Mouse (Mus musculus) liver, embryonic 16.5 days (tissue): ENCODE measurements around the gene Agap1. TPM values are rescaled to one million over a fixed set of nuclear protein-coding genes. Genes with fewer than 3 reads are reported as not detected.

Source experiments
- ATAC-seq: fragments of 200-750 bp; cut with Nextera tagmentation; 2 replicates; pipeline ENCODE4 v1.8.0; 2017; ENCODE audit warnings: low read depth, mild to moderate bottlenecking, moderate number of reproducible peaks, moderate library complexity
- H3K27ac ChIP-seq: fragments of 300-500 bp; sonication (generic); 2 replicates; pipeline ENCODE4 v1.5.1; 2014; ENCODE audit warnings: mild to moderate bottlenecking, low read length
- H3K27me3 ChIP-seq: fragments of 300-500 bp; sonication (generic); 2 replicates; pipeline ENCODE4 v1.6.1; 2014; ENCODE audit warnings: low read depth, low read length, mixed read lengths; ENCODE audit not compliant: control insufficient read depth, insufficient read depth
- H3K36me3 ChIP-seq: fragments of 300-500 bp; sonication (generic); 2 replicates; pipeline ENCODE4 v1.6.1; 2014; ENCODE audit warnings: mild to moderate bottlenecking; ENCODE audit not compliant: control insufficient read depth, insufficient read depth
- H3K4me1 ChIP-seq: fragments of 300-500 bp; sonication (generic); 2 replicates; pipeline ENCODE4 v1.6.1; 2014; ENCODE audit warnings: low read depth, low read length, mixed read lengths; ENCODE audit not compliant: control insufficient read depth
- H3K4me2 ChIP-seq: fragments of 300-500 bp; sonication (generic); 2 replicates; pipeline ENCODE4 v1.6.1; 2014; ENCODE audit warnings: low read depth, low read length, mixed read lengths
- H3K4me3 ChIP-seq: fragments of 300-500 bp; sonication (generic); 2 replicates; pipeline ENCODE4 v1.5.1; 2014; ENCODE audit warnings: low read depth, mild to moderate bottlenecking, low read length
- H3K9ac ChIP-seq: fragments of 300-500 bp; sonication (generic); 2 replicates; pipeline ENCODE4 v1.6.1; 2014; ENCODE audit warnings: low read depth, low read length
- H3K9me3 ChIP-seq: fragments of 300-500 bp; sonication (generic); replicated peaks from 2 replicates; pipeline ENCODE4 v1.6.1; 2016; ENCODE audit warnings: low read length; ENCODE audit not compliant: control insufficient read depth
- WGBS: fragments of 180-500 bp; shearing (Covaris S2); extraction: QIAGEN DNeasy Blood & Tissue Kit; methylation state at CpG from one replicate; pipeline ENCODE4 v1.1.7; 2014; ENCODE audit not compliant: insufficient replicate concordance; 5-methylcytosine and 5-hydroxymethylcytosine counted together
- polyA plus RNA-seq: library from polyadenylated mRNA; unstranded; fragments of >200 nt; fragmentation: Nextera tagmentation; extraction: Ambion mirVana; gene quantifications from 2 replicates; pipeline ENCODE4 v1.2.1, GENCODE M21; 2015

The Agap1 gene
- polyA plus RNA-seq, 1 experiment from 2014 or later = 1.1 TPM

DNA sequence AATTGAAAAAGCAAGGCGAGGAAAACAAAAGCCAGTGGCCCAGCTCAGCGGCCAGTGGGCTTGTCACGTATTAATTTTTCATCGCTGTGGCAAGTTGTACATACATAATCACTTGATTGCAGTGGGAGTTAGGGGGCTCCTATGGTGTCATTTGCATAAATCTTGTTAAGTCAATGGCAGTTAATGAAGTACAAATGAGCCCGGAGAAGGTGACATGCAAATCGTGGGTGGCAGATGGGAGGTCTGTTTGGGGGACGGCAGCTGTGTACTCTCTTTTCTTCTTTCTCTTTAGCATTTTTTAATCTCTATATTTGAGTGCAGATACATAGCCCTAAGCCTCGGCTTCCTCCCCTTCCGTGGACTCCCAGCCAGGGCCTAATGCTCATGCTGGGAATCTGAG, 220.1 kb downstream of the Agap1 start:
- Histone ChIP-seq H3K9me3 (no peaks in the 10 kb centered on the region), H3K27ac (no peak overlapping the region), H3K4me1 (no peaks in the 10 kb centered on the region), H3K4me2 (no peak overlapping the region), H3K4me3 (no peak overlapping the region), H3K36me3 (no peaks in the 10 kb centered on the region), H3K9ac (no peak overlapping the region), H3K27me3 (no peaks in the 10 kb centered on the region)
- no peak for ATAC-seq
- WGBS = 75% methylated on average over 9 of the region's 9 CpGs

DNA sequence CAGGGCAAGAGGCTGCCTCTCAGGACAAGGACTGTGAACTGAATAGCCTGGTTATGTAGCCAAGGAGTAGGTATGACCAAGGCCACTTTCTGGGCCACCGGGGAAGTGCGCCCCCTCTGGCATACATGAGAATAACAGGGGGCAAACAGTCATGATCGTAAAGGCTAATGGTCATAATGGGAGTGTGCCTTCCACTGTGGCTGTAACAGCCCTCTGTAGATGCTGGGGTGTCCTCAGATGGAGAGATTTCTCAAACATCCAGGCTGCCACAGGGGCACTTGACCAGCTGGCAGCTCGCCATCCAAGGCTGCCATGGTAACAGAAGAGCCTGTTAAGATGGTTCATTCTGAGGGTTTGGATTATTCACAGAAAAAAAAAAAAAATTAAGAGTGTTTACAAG, 221.8 kb downstream of the Agap1 start:
- H3K4me2 ChIP-seq = no peak overlapping the region
- no peak overlapping the region for H3K9ac ChIP-seq
- H3K27ac ChIP-seq = no peak overlapping the region
- H3K4me3 ChIP-seq = no peak overlapping the region
- no peak for ATAC-seq
- H3K9me3 ChIP-seq = no peaks in the 10 kb centered on the region
- 70% methylated on average over 4 of the region's 4 CpGs for WGBS
- no peaks in the 10 kb centered on the region for H3K4me1 ChIP-seq
- H3K36me3 ChIP-seq = no peaks in the 10 kb centered on the region
- H3K27me3 ChIP-seq = no peaks in the 10 kb centered on the region

DNA sequence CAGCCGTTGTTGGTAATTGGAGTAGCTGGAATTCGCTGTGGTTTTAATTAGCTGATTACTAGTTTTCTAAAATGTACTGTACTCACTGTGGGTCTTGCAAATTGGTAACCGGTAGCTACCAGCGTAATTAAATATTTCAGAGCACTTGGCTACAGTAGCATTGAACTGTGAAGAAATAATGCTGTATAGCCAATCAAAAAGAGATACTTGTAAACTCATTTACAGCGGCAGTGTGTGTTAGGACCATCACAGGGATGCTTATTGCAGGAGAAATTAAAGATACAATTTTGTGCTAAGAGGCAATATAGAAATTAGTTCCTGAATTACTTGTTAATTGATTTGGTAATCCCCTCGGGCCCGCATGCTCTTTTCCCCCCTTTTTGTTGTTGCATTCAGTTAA, 226.1 kb downstream of the Agap1 start:
- H3K4me2 ChIP-seq = no peak overlapping the region
- 81% methylated on average over 7 of the region's 7 CpGs for WGBS
- H3K9ac ChIP-seq = no peak overlapping the region
- H3K27me3 ChIP-seq = no peaks in the 10 kb centered on the region
- no peak overlapping the region for H3K4me3 ChIP-seq
- H3K4me1 ChIP-seq = no peaks in the 10 kb centered on the region
- H3K36me3 ChIP-seq = 0 out of 2 replicates have a peak, but pooled peaks cover under 1% of the 10 kb centered on the region
- H3K27ac ChIP-seq = no peak overlapping the region
- no peak for ATAC-seq
- no peaks in the 10 kb centered on the region for H3K9me3 ChIP-seq

DNA sequence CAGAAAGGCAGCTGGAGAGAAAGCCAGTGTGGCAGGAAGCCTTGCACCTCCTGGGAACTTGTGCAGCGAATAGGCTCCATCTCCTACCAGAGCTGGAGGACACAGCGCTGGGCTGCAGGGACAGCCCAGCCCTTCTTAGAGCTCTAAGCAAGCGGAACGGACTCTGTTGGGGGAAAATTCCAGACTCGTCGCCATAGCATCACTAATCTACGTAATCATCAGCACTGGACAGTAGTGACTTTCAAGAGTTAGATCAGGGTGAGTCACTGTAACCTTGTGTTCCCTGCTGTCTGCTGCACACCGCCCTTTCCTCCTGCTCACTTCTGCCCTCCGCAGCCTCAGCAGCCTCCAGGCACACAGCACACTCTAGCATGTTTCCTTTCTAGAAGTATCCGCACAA, 234.3 kb downstream of the Agap1 start:
- no peak for ATAC-seq
- Histone ChIP-seq H3K36me3 (peaks cover 6% of the 10 kb centered on the region; the same call in 1 of the 2 replicates), H3K9me3 (no peaks in the 10 kb centered on the region), H3K27me3 (no peaks in the 10 kb centered on the region), H3K4me3 (no peak overlapping the region), H3K27ac (no peak overlapping the region), H3K4me2 (no peak overlapping the region), H3K9ac (no peak overlapping the region), H3K4me1 (no peaks in the 10 kb centered on the region; the same call in 1 of the 2 replicates)
- 75% methylated on average over 10 of the region's 10 CpGs for WGBS

DNA sequence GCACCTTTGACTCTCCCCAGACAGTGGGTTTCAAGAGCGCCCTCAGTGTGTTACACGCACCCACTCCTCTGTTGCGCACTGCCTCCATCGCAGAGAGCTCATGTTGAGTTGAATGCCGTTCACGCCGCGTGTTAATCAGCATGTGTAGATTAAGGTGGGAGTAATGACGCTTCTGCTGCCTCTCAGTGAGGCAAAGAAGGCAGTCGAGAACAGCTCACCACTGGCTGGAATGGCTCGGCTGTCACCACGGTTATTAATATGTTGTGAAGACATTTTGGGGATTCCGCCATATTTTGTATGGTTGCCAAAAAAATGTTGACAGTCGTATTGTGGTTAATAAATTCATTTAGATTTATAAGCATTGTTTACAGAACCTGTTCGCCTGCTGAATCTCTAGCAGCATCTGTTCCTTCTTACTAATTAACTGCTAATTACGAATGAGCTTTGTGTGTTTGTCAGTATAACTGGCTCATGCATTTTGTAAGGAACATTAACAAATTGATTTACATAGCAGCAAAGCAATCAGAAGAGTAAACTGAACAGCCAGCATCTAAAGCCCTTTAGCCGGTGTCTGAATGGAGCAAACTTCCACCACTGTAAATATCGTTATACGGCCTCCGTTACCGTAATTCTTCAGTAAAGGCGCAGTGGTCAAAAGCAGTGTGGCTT, 235.1 kb downstream of the Agap1 start:
- 77% methylated on average over 22 of the region's 22 CpGs for WGBS
- no peak overlapping the region for H3K4me2 ChIP-seq
- no peak for ATAC-seq
- H3K4me1 ChIP-seq = no peaks in the 10 kb centered on the region; the same call in 1 of the 2 replicates
- no peak overlapping the region for H3K4me3 ChIP-seq
- no peaks in the 10 kb centered on the region for H3K27me3 ChIP-seq
- no peaks in the 10 kb centered on the region for H3K9me3 ChIP-seq
- peaks cover 6% of the 10 kb centered on the region; the same call in 1 of the 2 replicates for H3K36me3 ChIP-seq
- H3K27ac ChIP-seq = no peak overlapping the region
- H3K9ac ChIP-seq = no peak overlapping the region

DNA sequence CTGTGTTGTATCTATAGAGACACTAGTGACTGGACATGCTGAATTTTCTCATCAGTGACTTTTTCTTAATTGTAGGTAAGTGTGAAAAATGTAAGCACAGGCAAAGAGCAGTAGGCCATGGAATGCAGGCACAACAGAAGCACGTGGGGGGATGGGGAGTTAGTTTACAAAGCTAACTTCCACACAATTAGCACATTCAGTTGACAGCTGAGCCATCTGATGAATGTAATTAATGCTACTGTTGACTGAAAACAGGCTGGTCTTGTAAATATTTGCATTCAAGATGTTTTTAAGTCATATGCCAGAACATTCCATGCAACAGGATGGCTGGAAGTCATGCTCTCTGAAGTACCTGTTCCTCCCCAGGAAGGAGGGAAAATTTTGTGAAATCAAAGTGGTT, 236.5 kb downstream of the Agap1 start:
- Histone ChIP-seq H3K36me3 (0 out of 2 replicates have a peak, but pooled peaks cover under 1% of the 10 kb centered on the region), H3K4me2 (no peak overlapping the region), H3K9me3 (no peaks in the 10 kb centered on the region), H3K27me3 (no peaks in the 10 kb centered on the region), H3K4me1 (no peaks in the 10 kb centered on the region; the same call in 1 of the 2 replicates), H3K9ac (no peak overlapping the region), H3K4me3 (no peak overlapping the region), H3K27ac (no peak overlapping the region)
- ATAC-seq = no peak
- WGBS = 38% methylated on average over 1 of the region's 1 CpGs

DNA sequence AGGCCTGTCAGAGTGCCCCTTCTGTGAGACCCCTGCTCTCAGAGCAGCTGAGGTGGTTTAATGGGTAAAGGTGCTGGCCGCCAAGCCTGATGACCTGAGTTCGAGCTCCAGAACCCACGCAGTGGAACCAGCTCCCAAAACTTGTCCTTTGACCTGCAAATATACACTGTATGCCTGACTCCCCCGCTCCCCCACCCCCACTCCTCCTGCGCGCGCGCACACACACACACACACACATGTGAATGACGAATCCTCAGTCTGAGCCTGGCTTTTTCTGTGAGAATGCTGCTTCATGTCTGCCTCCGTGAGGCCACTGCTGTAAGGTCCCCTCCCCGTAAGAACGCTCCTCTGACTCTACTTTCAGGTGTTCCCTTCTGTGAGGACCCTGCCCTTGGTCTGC, 237.8 kb downstream of the Agap1 start:
- Histone ChIP-seq H3K27me3 (no peaks in the 10 kb centered on the region), H3K9ac (no peak overlapping the region), H3K4me1 (no peaks in the 10 kb centered on the region; the same call in 1 of the 2 replicates), H3K36me3 (no peaks in the 10 kb centered on the region), H3K27ac (no peak overlapping the region), H3K4me3 (no peak overlapping the region), H3K9me3 (no peaks in the 10 kb centered on the region), H3K4me2 (no peak overlapping the region)
- peak; percentile 62; the same call in 1 of the 2 replicates for ATAC-seq
- WGBS = 77% methylated on average over 12 of the region's 12 CpGs

DNA sequence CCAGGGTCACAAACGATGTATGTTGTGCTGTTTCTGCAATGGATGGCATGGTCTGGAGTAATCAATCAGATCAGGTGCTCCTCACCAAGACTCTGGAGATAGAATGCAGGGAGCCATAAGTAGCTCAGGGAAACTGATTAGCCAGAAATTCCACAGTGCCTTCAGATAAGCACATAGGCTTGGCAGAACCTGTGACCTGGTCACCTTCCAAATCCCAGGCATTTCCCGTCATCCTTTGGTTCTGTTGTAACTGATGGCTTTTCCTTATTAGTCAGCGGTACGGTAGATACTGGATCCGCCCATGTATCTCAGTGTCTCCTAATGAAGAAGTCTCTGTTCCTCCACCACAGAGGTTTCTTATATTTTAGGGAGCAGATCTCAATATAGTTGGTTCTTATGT, 240.3 kb downstream of the Agap1 start:
- no peaks in the 10 kb centered on the region; the same call in 1 of the 2 replicates for H3K4me1 ChIP-seq
- no peaks in the 10 kb centered on the region for H3K27me3 ChIP-seq
- H3K4me2 ChIP-seq = no peak overlapping the region
- no peak overlapping the region for H3K9ac ChIP-seq
- no peak overlapping the region for H3K27ac ChIP-seq
- no peak for ATAC-seq
- H3K9me3 ChIP-seq = no peaks in the 10 kb centered on the region
- H3K36me3 ChIP-seq = no peaks in the 10 kb centered on the region
- WGBS = 76% methylated on average over 5 of the region's 5 CpGs
- H3K4me3 ChIP-seq = no peak overlapping the region

DNA sequence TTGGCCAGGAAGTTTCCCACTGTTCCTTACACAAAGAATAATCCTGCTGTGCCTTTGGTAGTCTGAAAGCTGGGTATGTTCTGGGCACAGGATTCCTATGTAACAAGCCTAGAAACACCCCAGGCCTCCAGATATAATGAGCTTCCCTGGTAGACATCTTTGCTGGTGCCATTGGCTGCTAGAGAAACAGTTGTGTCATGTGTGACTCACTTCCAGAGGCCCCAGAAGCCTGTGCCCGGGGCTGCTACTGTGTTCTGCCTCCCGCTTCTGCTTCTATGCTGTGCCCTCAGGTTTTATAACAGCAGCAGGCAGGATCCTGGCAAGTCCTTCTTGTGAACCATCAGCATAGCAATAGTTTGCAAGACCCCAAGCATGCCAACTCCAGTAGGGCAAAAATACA, 242.6 kb downstream of the Agap1 start:
- H3K9me3 ChIP-seq = no peaks in the 10 kb centered on the region
- no peak overlapping the region for H3K9ac ChIP-seq
- no peak overlapping the region for H3K27ac ChIP-seq
- no peak for ATAC-seq
- no peak overlapping the region for H3K4me3 ChIP-seq
- WGBS = 64% methylated on average over 2 of the region's 2 CpGs
- H3K4me2 ChIP-seq = no peak overlapping the region
- no peaks in the 10 kb centered on the region for H3K27me3 ChIP-seq
- no peaks in the 10 kb centered on the region for H3K36me3 ChIP-seq
- no peaks in the 10 kb centered on the region for H3K4me1 ChIP-seq
